Mouse (Mus musculus) small intestine, adult 2 months (tissue): Measurements from ENCODE around the gene Psrc1. TPM values are rescaled to one million over a fixed set of nuclear protein-coding genes. Genes with fewer than 3 reads are reported as not detected.

Source experiments
- H3K27ac ChIP-seq: fragments of 200-500 bp; 2 replicates; pipeline ENCODE4 v1.5.1; 2012; ENCODE audit warnings: low read depth, low read length, control low read depth, inconsistent platforms; ENCODE audit not compliant: insufficient read depth
- H3K27me3 ChIP-seq: fragments of 200-500 bp; 2 replicates; pipeline ENCODE4 v1.6.1; 2012; ENCODE audit warnings: mild to moderate bottlenecking, moderate library complexity, low read length, inconsistent platforms; ENCODE audit not compliant: control insufficient read depth, insufficient read depth
- H3K36me3 ChIP-seq: fragments of 200-500 bp; 2 replicates; pipeline ENCODE4 v1.6.1; 2012; ENCODE audit warnings: mild to moderate bottlenecking, low read length, control low read depth, inconsistent platforms; ENCODE audit not compliant: control insufficient read depth, insufficient read depth
- H3K4me1 ChIP-seq: fragments of 200-500 bp; 2 replicates; pipeline ENCODE4 v1.6.1; 2012; ENCODE audit warnings: low read length, inconsistent platforms, mixed read lengths; ENCODE audit not compliant: control insufficient read depth, insufficient read depth, insufficient read length
- H3K4me3 ChIP-seq: fragments of 200-500 bp; 2 replicates; pipeline ENCODE4 v1.5.1; 2012; ENCODE audit warnings: low read depth, mild to moderate bottlenecking, control low read depth, inconsistent platforms, low read length, moderate library complexity
- CTCF ChIP-seq: fragments of 200-500 bp; IDR thresholded peaks from 2 replicates; pipeline ENCODE4 v1.5.1; 2012; ENCODE audit warnings: low read depth, mild to moderate bottlenecking, control low read depth, inconsistent platforms, low read length, moderate library complexity, mixed read lengths; ENCODE audit not compliant: insufficient replicate concordance, insufficient read length; ENCODE audit errors: extremely low read depth
- POLR2A ChIP-seq: fragments of 200-500 bp; IDR thresholded peaks from 2 replicates; pipeline ENCODE4 v1.6.1; 2012; ENCODE audit warnings: low read depth, mild to moderate bottlenecking, control low read depth, inconsistent platforms, low read length, moderate library complexity
- WGBS: fragments of 180-500 bp; shearing (Covaris S2); methylation state at CpG from one replicate; pipeline ENCODE4 v1.1.7; 2018; 5-methylcytosine and 5-hydroxymethylcytosine counted together
- polyA plus RNA-seq: library from polyadenylated mRNA; depleted of rRNA; stranded (reverse); fragments of >200 nt; gene quantifications from 2 replicates; pipeline ENCODE4 v1.2.3, GENCODE M21; 2012

Psrc1 gene
- polyA plus RNA-seq, 1 experiment = 5.3 TPM

- 83% methylated on average over 6 of the region's 6 CpGs for WGBS
- H3K4me1 ChIP-seq = no peaks in the 10 kb centered on the region
- TF ChIP-seq CTCF = no peak
- no peak for TF ChIP-seq POLR2A
- H3K4me3 ChIP-seq = no peak overlapping the region
- no peak overlapping the region for H3K27ac ChIP-seq
- peaks cover 33% of the 10 kb centered on the region for H3K36me3 ChIP-seq
- H3K27me3 ChIP-seq = no peaks in the 10 kb centered on the region
Measured at GRCm38 (mm10) chr3:108358445-108358844, 25.2 kb upstream of the Psrc1 start.

GRCm38 (mm10) chr3:108360894-108361293 is 22.7 kb upstream of the Psrc1 start:
- no peak overlapping the region for H3K27ac ChIP-seq
- WGBS = 43% methylated on average over 7 of the region's 7 CpGs
- H3K4me1 ChIP-seq = no peaks in the 10 kb centered on the region
- TF ChIP-seq CTCF (no peak), POLR2A (no peak)
- H3K36me3 ChIP-seq = peaks cover 16% of the 10 kb centered on the region
- no peaks in the 10 kb centered on the region for H3K27me3 ChIP-seq
- no peak overlapping the region for H3K4me3 ChIP-seq

- H3K4me1 ChIP-seq = peaks cover 8% of the 10 kb centered on the region
- no peaks in the 10 kb centered on the region for H3K36me3 ChIP-seq
- TF ChIP-seq POLR2A = no peak
- H3K27me3 ChIP-seq = no peaks in the 10 kb centered on the region
- WGBS = 73% methylated on average over 3 of the region's 3 CpGs
- H3K27ac ChIP-seq = no peak overlapping the region
- no peak overlapping the region for H3K4me3 ChIP-seq
Measured at GRCm38 (mm10) chr3:108363626-108364025, 20.0 kb upstream of the Psrc1 start.

- no peak within 1 kb of the TSS for H3K4me3 ChIP-seq
- H3K36me3 ChIP-seq = no peaks in the 10 kb centered on the region
- H3K27ac ChIP-seq = no peak within 1 kb of the TSS
- WGBS = 60% methylated on average over 9 of the region's 9 CpGs
- H3K27me3 ChIP-seq = no peaks in the 10 kb centered on the region
- H3K4me1 ChIP-seq = peaks cover 8% of the 10 kb centered on the region
- TF ChIP-seq POLR2A = no peak
Measured at GRCm38 (mm10) chr3:108364270-108364995, 19.2 kb upstream of the Psrc1 start, which contains the start of gene Mybphl. Gene Mybphl (plus strand): TSS chr3:108364911.

- 0 out of 2 replicates have a peak overlapping the region, but pooled peaks have one; percentile 3 for H3K4me3 ChIP-seq
- no peak for TF ChIP-seq CTCF
- TF ChIP-seq POLR2A = no peak
- peaks cover 8% of the 10 kb centered on the region for H3K4me1 ChIP-seq
- H3K36me3 ChIP-seq = no peaks in the 10 kb centered on the region
- WGBS = 64% methylated on average over 9 of the region's 9 CpGs
- peak overlapping the region; percentile 45 for H3K27ac ChIP-seq
- no peaks in the 10 kb centered on the region for H3K27me3 ChIP-seq
Measured at GRCm38 (mm10) chr3:108367173-108367572, 16.5 kb upstream of the Psrc1 start.

GRCm38 (mm10) chr3:108367828-108368227 is 15.8 kb upstream of the Psrc1 start:
- WGBS = 27% methylated on average over 3 of the region's 3 CpGs
- Histone ChIP-seq H3K4me1 (peaks cover 8% of the 10 kb centered on the region), H3K27me3 (no peaks in the 10 kb centered on the region), H3K27ac (peak overlapping the region; percentile 45), H3K4me3 (no peak overlapping the region), H3K36me3 (no peaks in the 10 kb centered on the region)
- TF ChIP-seq CTCF (no peak), POLR2A (no peak)

- TF ChIP-seq CTCF (no peak), POLR2A (no peak)
- Histone ChIP-seq H3K4me3 (no peak overlapping the region), H3K36me3 (no peaks in the 10 kb centered on the region), H3K4me1 (peaks cover 8% of the 10 kb centered on the region), H3K27ac (no peak overlapping the region), H3K27me3 (no peaks in the 10 kb centered on the region)
- WGBS = 65% methylated on average over 5 of the region's 5 CpGs
Measured at GRCm38 (mm10) chr3:108368721-108369120, 14.9 kb upstream of the Psrc1 start.

- WGBS = 28% methylated on average over 3 of the region's 3 CpGs
- Histone ChIP-seq H3K27ac (no peak overlapping the region), H3K36me3 (no peaks in the 10 kb centered on the region), H3K4me3 (no peak overlapping the region), H3K27me3 (no peaks in the 10 kb centered on the region), H3K4me1 (peaks cover 5% of the 10 kb centered on the region)
- no peak for TF ChIP-seq CTCF
- no peak for TF ChIP-seq POLR2A
Measured at GRCm38 (mm10) chr3:108372274-108372673, 11.4 kb upstream of the Psrc1 start.
